Comparison of ENCODE assay signal across 20 mouse cellular contexts in genomic region chr3:116263977-116264376, GRCm38 (mm10). TPM values are rescaled to one million over a fixed set of nuclear protein-coding genes. Genes with fewer than 3 reads are reported as not detected.
DNase-seq lines count a peak whose midpoint lies in the region; ATAC-seq lines count a peak whose summit lies in the region.
"Had no signal": no experiment of that assay in that cellular context is flagged by ENCODE, and none has a peak within 500 bp of the region (broad histone marks: within the 10 kb centered on the region; RNA-seq: fewer than 3 reads in every experiment).

No protein-coding gene starts in this region.

- H3K4me2 ChIP-seq in lung, embryonic 16.5 days (ENCODE audit: low read depth, low read length), result no peak overlapping the region
- no peak overlapping the region for H3K4me2 ChIP-seq in liver, embryonic 16.5 days (ENCODE audit: low read depth, low read length)
- H3K4me2 ChIP-seq: hindbrain, embryonic 12.5 days; kidney, embryonic 15.5 days had no signal

- DNase-seq in lung, postnatal 4 days, result no peak
- DNase-seq in gastrocnemius, postnatal 4 days (ENCODE audit: low spot score in 2 of 2), result no peak
- DNase-seq in left cerebral cortex, adult 11 months (ENCODE audit: low spot score), result no peak
- no peak for DNase-seq in adrenal gland, postnatal 4 days (ENCODE audit: low spot score in 2 of 2)
- DNase-seq: adrenal gland, postnatal 36 days; cerebellum, adult 11-12 months; cerebellum, postnatal 14 days; gastrocnemius, postnatal 36 days; midbrain, embryonic 14.5 days; right cerebral cortex, postnatal 14 days had no signal

- H3K27ac ChIP-seq in lung, embryonic 16.5 days (ENCODE audit: low read length), result peak overlapping the region; percentile 92
- H3K27ac ChIP-seq in brown adipose tissue, adult 24 weeks (replicated peaks; ENCODE audit: low read depth, low read length), result 0 out of 2 replicates have a peak overlapping the region, but pooled peaks have one; percentile 2
- peak overlapping the region; percentile 21; the same call in 1 of the 2 replicates for H3K27ac ChIP-seq in liver, embryonic 16.5 days (ENCODE audit: low read length)
- H3K27ac ChIP-seq: hindbrain, embryonic 12.5 days; kidney, embryonic 15.5 days; limb, embryonic 10.5 days had no signal

- 45% methylated on average over 1 of the region's 1 CpGs for WGBS in lung, embryonic 16.5 days
- 69% methylated on average over 1 of the region's 1 CpGs for WGBS in liver, embryonic 16.5 days (ENCODE audit: insufficient replicate concordance)

- no peak overlapping the region for H3K4me3 ChIP-seq in lung, embryonic 16.5 days (ENCODE audit: low read length)
- H3K4me3 ChIP-seq in brown adipose tissue, adult 24 weeks (ENCODE audit: insufficient read depth, low read depth, low read length), result no peak overlapping the region
- H3K4me3 ChIP-seq in liver, embryonic 16.5 days (ENCODE audit: low read depth, low read length), result no peak overlapping the region
- H3K4me3 ChIP-seq: hindbrain, embryonic 12.5 days; kidney, embryonic 15.5 days; limb, embryonic 10.5 days had no signal

- H3K36me3 ChIP-seq in lung, embryonic 16.5 days (ENCODE audit: control insufficient read depth, insufficient read depth, low read length), result no peaks in the 10 kb centered on the region
- no peaks in the 10 kb centered on the region for H3K36me3 ChIP-seq in liver, embryonic 16.5 days (ENCODE audit: control insufficient read depth, insufficient read depth)
- H3K36me3 ChIP-seq: hindbrain, embryonic 12.5 days; kidney, embryonic 15.5 days; limb, embryonic 10.5 days had no signal

- peak; percentile 83 for ATAC-seq in lung, embryonic 16.5 days (ENCODE audit: low read depth)
- peak; percentile 64 for ATAC-seq in liver, embryonic 16.5 days (ENCODE audit: low read depth)
- ATAC-seq: CD4-positive, CD25-positive, alpha-beta regulatory T cell, adult 4 months; intestine, postnatal 0 days had no signal

- no peak overlapping the region for H3K9ac ChIP-seq in lung, embryonic 16.5 days (ENCODE audit: low read length)
- no peak overlapping the region for H3K9ac ChIP-seq in liver, embryonic 16.5 days (ENCODE audit: low read depth, low read length)
- H3K9ac ChIP-seq: hindbrain, embryonic 12.5 days; kidney, embryonic 15.5 days had no signal

- H3K27me3 ChIP-seq in lung, embryonic 16.5 days (ENCODE audit: control insufficient read depth, insufficient read depth, low read depth, low read length), result no peaks in the 10 kb centered on the region
- H3K27me3 ChIP-seq in liver, embryonic 16.5 days (ENCODE audit: control insufficient read depth, insufficient read depth, low read depth, low read length), result no peaks in the 10 kb centered on the region
- H3K27me3 ChIP-seq: hindbrain, embryonic 12.5 days; kidney, embryonic 15.5 days had no signal

- peaks cover 7% of the 10 kb centered on the region; the same call in 1 of the 2 replicates for H3K4me1 ChIP-seq in lung, embryonic 16.5 days (replicated peaks; ENCODE audit: control insufficient read depth, insufficient read depth, low read length)
- no peaks in the 10 kb centered on the region; the same call in 1 of the 2 replicates for H3K4me1 ChIP-seq in brown adipose tissue, adult 24 weeks (ENCODE audit: control insufficient read depth, insufficient read depth, insufficient read length, low read length)
- no peaks in the 10 kb centered on the region for H3K4me1 ChIP-seq in liver, embryonic 16.5 days (ENCODE audit: control insufficient read depth, low read depth, low read length)
- H3K4me1 ChIP-seq: hindbrain, embryonic 12.5 days; kidney, embryonic 15.5 days; limb, embryonic 10.5 days had no signal

- H3K9me3 ChIP-seq in lung, embryonic 16.5 days (ENCODE audit: control insufficient read depth, low read length), result no peaks in the 10 kb centered on the region
- no peaks in the 10 kb centered on the region for H3K9me3 ChIP-seq in liver, embryonic 16.5 days (replicated peaks; ENCODE audit: control insufficient read depth, low read length)
- H3K9me3 ChIP-seq: hindbrain, embryonic 12.5 days; kidney, embryonic 15.5 days; limb, embryonic 10.5 days had no signal

RNA-seq across cellular contexts. Expression of gene Gpr88, which starts 10.7 kb away (rescaled TPM):
- 0.47 and 0.57 TPM in 2 replicates for polyA plus RNA-seq in lung, embryonic 16.5 days (2015; fragmentation: Nextera tagmentation; extraction: Ambion mirVana)
- polyA plus RNA-seq in brown adipose tissue, adult 24 weeks (2012; ENCODE audit: insufficient read depth, insufficient read length, missing spikeins), result 0.33 TPM in 1 of 2 replicates, not detected in the other
- 0.09 and 0.22 TPM in 2 replicates for polyA plus RNA-seq in liver, embryonic 16.5 days (2015; fragmentation: Nextera tagmentation; extraction: Ambion mirVana)
- total RNA-seq in gastrocnemius, postnatal 4 days (2021), result under 1 TPM; 0.08 to 0.10 TPM
- under 1 TPM; 0.50 to 0.82 TPM for total RNA-seq in adrenal gland, postnatal 4 days (2021)
- total RNA-seq: gastrocnemius, adult 18-20 months; gastrocnemius, postnatal 36 days; megakaryocyte-erythroid progenitor cell, adult 5-6 weeks had no signal
- polyA plus RNA-seq: CD4-positive, CD25-positive, alpha-beta regulatory T cell, adult 4 months had no signal

Comparison
In these comparisons a context has a peak if more than half of its experiments do, and no peak if none do; other contexts are left out.
1. H3K27ac ChIP-seq: peak in every context shown above with its lines; median percentile 92 in lung, embryonic 16.5 days; 21 in liver, embryonic 16.5 days; 2 in brown adipose tissue, adult 24 weeks.